Mouse (Mus musculus) T-helper 17 cell (primary cell): ENCODE results near the gene Capn8.

Experiments
- in situ Hi-C, 2 experiments: fragments of 300-600 bp; cut with MboI, MseI; formaldehyde crosslinking; loops; 1 replicate in 1 of 2; 2 replicates in 1 of 2; pipeline ENCODE4 v1.15.1; 2025; ENCODE audit warnings: high pct_unique_total_duplicates in 2 of 2

Capn8 gene

GRCm38 (mm10) chr1:182564408-182565120 lies at the start of gene Capn8:
Gene Capn8 (plus strand): TSS chr1:182565007.
- in situ Hi-C loops, result no loop called here

- in situ Hi-C loops, result loop anchor here (25.0 kb wide), 4 partner anchors 1280 to 1780 kb away; partner anchors contain the start of genes 1700056E22Rik (in 2 of the 2), Acbd3 (in 1 of the 2) and Pycr2 (in 1 of the 2)
Measured at GRCm38 (mm10) chr1:182516758-182517676, 47.8 kb upstream of the Capn8 start, which contains the start of gene Capn2. Gene Capn2 (minus strand): TSS chr1:182517608.

- in situ Hi-C loops, result loop anchor here (25.0 kb wide), 4 partner anchors 1280 to 1780 kb away; partner anchors contain the start of genes 1700056E22Rik (in 2 of the 2), Acbd3 (in 1 of the 2) and Pycr2 (in 1 of the 2)
Measured at GRCm38 (mm10) chr1:182517677-182518011, 47.2 kb upstream of the Capn8 start.

DNA sequence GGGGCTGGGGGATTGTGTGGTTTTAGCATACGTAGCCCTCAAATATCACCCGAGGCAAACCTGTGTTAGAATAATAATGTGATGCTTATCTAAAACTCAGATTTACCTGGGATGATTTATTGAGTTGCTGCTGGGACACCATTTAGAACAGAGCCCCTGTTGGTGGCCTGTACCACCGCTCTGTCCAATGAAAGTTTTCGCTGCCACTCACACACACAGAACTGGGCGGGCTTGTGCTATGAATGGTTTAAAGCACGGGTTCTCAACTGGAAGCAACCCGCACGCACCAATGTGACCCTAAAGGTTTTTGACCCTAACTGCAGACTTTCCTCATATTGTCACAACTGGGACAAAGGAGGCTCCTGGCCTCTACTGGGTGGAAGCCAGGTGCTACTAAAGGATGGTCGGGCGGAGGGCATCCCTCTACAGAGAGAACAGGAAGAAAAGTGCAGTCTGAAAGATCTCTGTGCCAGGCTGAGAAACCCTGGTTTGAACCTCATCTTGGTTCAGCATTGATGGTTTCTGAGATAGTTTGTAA lies 46.6 kb upstream of the Capn8 start:
- in situ Hi-C loops, result loop anchor here (25.0 kb wide), 4 partner anchors 1281 to 1781 kb away; partner anchors contain the start of genes 1700056E22Rik (in 2 of the 2), Acbd3 (in 1 of the 2) and Pycr2 (in 1 of the 2)

DNA sequence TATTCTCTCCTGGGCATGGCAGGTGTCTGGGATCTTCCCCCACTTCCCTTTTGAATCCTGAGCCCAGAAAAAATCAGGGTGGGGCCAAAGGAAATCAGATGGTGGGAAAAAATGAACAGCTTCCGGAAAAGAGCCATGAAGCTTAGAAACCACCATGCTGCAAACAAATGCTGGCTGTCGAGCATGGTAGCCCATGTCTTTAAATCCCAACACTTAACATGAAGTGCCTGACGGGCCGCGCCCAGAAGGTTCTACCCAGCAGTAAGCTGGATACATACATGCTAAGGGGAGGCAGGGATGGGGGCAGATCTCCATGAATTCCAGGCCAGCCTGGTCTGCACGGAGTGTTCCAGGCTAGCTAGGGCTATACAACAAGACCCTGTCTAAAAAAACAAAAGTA lies 46.0 kb upstream of the Capn8 start:
- in situ Hi-C loops, result loop anchor here (25.0 kb wide), 4 partner anchors 1282 to 1782 kb away; partner anchors contain the start of genes 1700056E22Rik (in 2 of the 2), Acbd3 (in 1 of the 2) and Pycr2 (in 1 of the 2)

DNA sequence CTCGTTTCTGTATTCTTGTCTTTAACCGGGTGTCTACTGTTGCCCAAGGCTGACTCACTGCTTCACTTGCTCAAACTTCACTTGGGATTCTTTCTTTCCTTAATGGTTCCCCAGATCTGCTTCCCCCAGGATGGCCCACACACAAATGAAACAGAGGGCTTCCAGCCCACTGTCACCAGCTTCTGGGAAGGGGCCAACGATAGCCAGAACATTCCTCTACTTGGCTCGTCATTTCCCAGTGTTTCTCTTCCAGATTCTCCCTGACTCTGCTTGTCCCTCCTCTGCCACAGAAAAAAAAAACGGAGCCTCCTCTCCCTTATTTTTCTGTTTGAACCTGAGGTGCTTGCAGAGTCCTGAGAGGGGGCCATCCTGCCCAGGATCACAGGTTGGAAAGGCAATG lies 45.5 kb upstream of the Capn8 start:
- in situ Hi-C loops, result loop anchor here (25.0 kb wide), 4 partner anchors 1282 to 1782 kb away; partner anchors contain the start of genes 1700056E22Rik (in 2 of the 2), Acbd3 (in 1 of the 2) and Pycr2 (in 1 of the 2)

GRCm38 (mm10) chr1:182520091-182520937 lies 44.5 kb upstream of the Capn8 start:
- in situ Hi-C loops, result loop anchor here (25.0 kb wide), 4 partner anchors 1283 to 1783 kb away; partner anchors contain the start of genes 1700056E22Rik (in 2 of the 2), Acbd3 (in 1 of the 2) and Pycr2 (in 1 of the 2)

DNA sequence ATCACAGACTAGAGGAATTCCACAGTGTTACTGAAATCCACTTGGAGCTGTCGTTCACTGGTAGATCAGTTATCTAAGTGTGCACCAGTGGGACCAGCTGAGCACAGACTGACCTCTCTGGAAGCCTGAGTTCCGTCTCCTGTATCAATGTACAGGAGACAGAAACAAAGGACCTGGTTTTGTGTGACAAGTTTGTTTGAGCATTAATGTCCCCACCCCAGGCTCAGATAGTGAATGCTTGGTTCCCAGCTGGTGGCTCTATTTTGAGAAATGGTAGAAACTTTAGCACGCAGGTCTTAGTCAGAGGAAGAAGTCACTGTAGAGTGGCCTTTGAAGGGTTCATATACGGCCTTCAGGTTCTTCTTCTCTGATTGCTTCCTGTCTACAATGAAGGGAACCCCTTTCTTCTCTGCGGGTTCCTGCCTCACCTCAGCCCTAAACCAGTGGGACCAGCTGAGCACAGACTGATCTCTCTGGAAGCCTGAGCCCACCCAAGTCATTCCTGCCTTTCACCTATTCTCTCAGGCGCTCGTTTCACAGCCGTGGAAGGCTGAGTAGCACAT lies 43.8 kb upstream of the Capn8 start:
- in situ Hi-C loops, result loop anchor here (25.0 kb wide), 4 partner anchors 1284 to 1784 kb away; partner anchors contain the start of genes 1700056E22Rik (in 2 of the 2), Acbd3 (in 1 of the 2) and Pycr2 (in 1 of the 2)

GRCm38 (mm10) chr1:182522961-182523360 lies 41.8 kb upstream of the Capn8 start:
- in situ Hi-C loops, result loop anchor here (25.0 kb wide), 4 partner anchors 1286 to 1786 kb away; partner anchors contain the start of genes 1700056E22Rik (in 2 of the 2), Acbd3 (in 1 of the 2) and Pycr2 (in 1 of the 2)

GRCm38 (mm10) chr1:182523692-182524091 lies 41.1 kb upstream of the Capn8 start:
- in situ Hi-C loops, result loop anchor here (25.0 kb wide), 4 partner anchors 1286 to 1786 kb away; partner anchors contain the start of genes 1700056E22Rik (in 2 of the 2), Acbd3 (in 1 of the 2) and Pycr2 (in 1 of the 2)

DNA sequence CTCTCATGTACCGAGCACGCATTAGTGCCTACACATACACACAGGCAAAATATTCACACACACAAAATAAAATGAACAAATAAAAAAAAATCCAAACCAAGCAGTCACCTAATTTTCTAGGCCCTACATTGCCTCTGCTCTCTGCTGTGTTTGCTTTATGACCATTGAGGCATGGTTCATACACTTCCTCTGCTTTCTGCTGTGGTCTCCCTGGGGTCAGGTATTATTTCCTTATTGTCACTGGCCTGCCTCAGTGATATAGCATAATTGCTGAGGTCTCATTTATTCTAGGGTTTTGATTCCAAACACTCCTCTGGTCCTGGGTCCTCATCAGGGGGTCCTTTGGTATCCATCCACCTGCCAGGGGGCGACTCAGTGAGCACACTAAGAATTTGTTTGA lies 39.2 kb upstream of the Capn8 start:
- in situ Hi-C loops, result no loop called here

DNA sequence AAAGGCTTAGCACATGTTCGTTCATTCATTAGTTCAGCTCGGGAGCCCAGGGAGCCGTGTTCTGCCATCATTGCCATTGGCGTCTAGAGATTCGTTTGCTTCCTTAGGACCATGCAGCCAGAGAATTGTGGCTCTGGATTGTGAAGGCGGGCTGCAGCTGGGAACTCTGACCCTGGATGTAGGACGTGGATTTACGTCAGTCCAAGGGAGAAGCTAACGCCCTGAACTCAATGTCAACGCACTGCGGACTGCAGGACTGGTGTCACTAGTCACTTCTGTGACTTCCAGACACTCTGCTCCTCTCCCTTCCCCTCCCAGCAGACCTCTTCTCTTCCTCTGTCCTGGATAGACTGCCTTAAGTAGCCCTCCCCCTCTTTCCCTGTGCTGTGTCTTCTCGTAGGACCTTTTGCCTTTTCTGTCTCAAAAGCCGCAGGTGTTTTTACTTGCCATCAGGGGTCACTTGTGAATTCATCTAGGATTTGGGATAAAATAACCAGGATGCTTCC lies 37.5 kb upstream of the Capn8 start:
- in situ Hi-C loops, result no loop called here

- in situ Hi-C loops, result no loop called here
Measured at GRCm38 (mm10) chr1:182527921-182528858, 36.6 kb upstream of the Capn8 start.

DNA sequence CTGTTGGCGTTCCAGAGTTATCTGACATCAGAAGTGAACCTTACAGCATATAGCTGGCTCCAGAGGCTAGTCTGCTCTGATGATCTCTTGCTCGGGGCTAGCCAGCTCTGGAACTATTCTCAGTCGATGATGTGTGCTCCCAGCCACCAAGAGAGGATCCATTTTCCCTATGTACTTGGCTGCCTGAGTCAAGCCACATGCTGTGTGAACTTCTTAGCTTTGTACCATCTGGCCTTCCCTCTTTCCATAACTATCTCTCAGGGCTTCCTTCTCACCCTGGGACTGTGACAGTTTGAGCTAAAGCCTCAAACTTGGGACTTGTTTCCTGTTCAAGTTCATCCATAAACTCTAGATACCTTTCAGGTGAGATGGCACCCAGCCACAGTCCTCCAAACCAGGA lies 31.2 kb upstream of the Capn8 start:
- in situ Hi-C loops, result no loop called here

DNA sequence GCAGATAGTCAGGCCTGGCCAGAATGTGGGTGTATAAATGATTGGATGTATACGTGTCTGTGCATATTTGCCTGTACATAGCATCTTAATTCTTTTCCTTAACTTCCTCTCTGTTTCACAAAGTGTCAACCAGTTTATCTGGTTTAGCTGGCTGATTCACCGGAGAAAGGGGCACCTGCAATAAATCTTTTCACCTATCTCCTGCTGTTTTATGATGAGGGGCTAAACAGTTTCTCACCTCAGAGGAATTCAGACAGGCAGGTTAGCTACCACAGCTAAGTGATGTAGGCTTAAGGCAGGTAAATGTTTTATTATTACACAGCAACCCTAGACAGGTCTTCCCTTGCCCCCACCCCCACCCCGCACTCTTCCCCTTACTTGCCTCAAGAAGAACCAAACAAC lies 29.7 kb upstream of the Capn8 start:
- in situ Hi-C loops, result loop anchor here (5.0 kb wide), 2 partner anchors 43 to 393 kb away; no protein-coding TSS in a partner anchor

GRCm38 (mm10) chr1:182539023-182539940 lies 25.5 kb upstream of the Capn8 start:
- in situ Hi-C loops, result loop anchor here (5.0 kb wide), 2 partner anchors 47 to 397 kb away; no protein-coding TSS in a partner anchor

GRCm38 (mm10) chr1:182542110-182542509 lies 22.7 kb upstream of the Capn8 start:
- in situ Hi-C loops, result loop anchor here in 1 of 2 experiments (10.0 kb wide), 1 partner anchor 657 kb away; no protein-coding TSS in a partner anchor
